ENCODE assay signal across 8 mouse cellular contexts in genomic region chr7:62348106-62348803, GRCm38 (mm10). TPM values are rescaled to one million over a fixed set of nuclear protein-coding genes. Genes with fewer than 3 reads are reported as not detected.
DNase-seq lines count a peak whose midpoint lies in the region; ATAC-seq lines count a peak whose summit lies in the region.

No protein-coding gene starts in this region.

- no peaks in the 10 kb centered on the region for H3K4me1 ChIP-seq in intestine, embryonic 14.5 days (replicated peaks; ENCODE audit: control insufficient read depth, insufficient read depth, low read length)

- no peaks in the 10 kb centered on the region for H3K9me3 ChIP-seq in intestine, embryonic 14.5 days (ENCODE audit: control insufficient read depth, low read length)

- ATAC-seq in intestine, embryonic 14.5 days (replicated peaks; ENCODE audit: low FRiP score, low TSS enrichment, low read depth): peak; percentile 93
- no peak for ATAC-seq in megakaryocyte-erythroid progenitor cell, adult 5-6 weeks (replicated peaks; ENCODE audit: low FRiP score, low TSS enrichment, poor library complexity, severe bottlenecking)

- H3K27ac ChIP-seq in intestine, embryonic 14.5 days (ENCODE audit: low read depth): no peak overlapping the region; the same call in 1 of the 2 replicates

- no peaks in the 10 kb centered on the region for H3K27me3 ChIP-seq in intestine, embryonic 14.5 days (replicated peaks; ENCODE audit: control insufficient read depth, insufficient read depth, low read length)

- 19% methylated on average over 42 of the region's 42 CpGs for WGBS in intestine, embryonic 14.5 days

- peak overlapping the region; percentile 56 for H3K4me2 ChIP-seq in intestine, embryonic 14.5 days (ENCODE audit: low read length)

- no peaks in the 10 kb centered on the region for H3K36me3 ChIP-seq in intestine, embryonic 14.5 days (ENCODE audit: control insufficient read depth, insufficient read depth, low read length)

- H3K9ac ChIP-seq in intestine, embryonic 14.5 days (ENCODE audit: low read length): peak overlapping the region; percentile 38

- peak; percentile 61 for DNase-seq in adrenal gland, adult 8-10 months
- peak; percentile 90 for DNase-seq in embryo, embryonic 11 days
- peak; percentile 75 for DNase-seq in gastrocnemius, postnatal 25 days
- peak; percentile 73 for DNase-seq in intestine, embryonic 14.5 days (ENCODE audit: low spot score)
- peak; percentile 20 to 72 for DNase-seq in left cerebral cortex, adult 9 months (ENCODE audit: low spot score in 2 of 2)
- DNase-seq in lung, postnatal 4 days: peak; percentile 81 to 84
- DNase-seq in right cerebral cortex, postnatal 36 days (ENCODE audit: low spot score in 2 of 2): peak; percentile 56 to 65

- peak overlapping the region; percentile 50 for H3K4me3 ChIP-seq in intestine, embryonic 14.5 days (ENCODE audit: low read depth, low read length)

RNA-seq across cellular contexts. Expression of gene Ndn, which starts 1.9 kb away (rescaled TPM):
- total RNA-seq in adrenal gland, adult 8-10 months (2022): 10 to 100 TPM; 77.2 to 92.4 (median 89.0) TPM
- 1 to 10 TPM; 6.6 to 9.2 TPM for total RNA-seq in gastrocnemius, postnatal 25 days (2021)
- polyA plus RNA-seq in intestine, embryonic 14.5 days (2014; fragmentation: Nextera tagmentation; extraction: Ambion mirVana): 76.1 and 82.9 TPM in 2 replicates
- 0.35 TPM in 1 of 2 replicates, not detected in the other for total RNA-seq in megakaryocyte-erythroid progenitor cell, adult 5-6 weeks (2014; fragmentation: Nextera tagmentation)
- not detected in 2 replicates for total RNA-seq in megakaryocyte-erythroid progenitor cell, adult 5-6 weeks (2017)

RNA-seq across cellular contexts. Expression of gene Magel2, which starts 28.6 kb away (rescaled TPM):
- 1 to 10 TPM; 1.7 to 2.0 (median 1.8) TPM for total RNA-seq in adrenal gland, adult 8-10 months (2022)
- not detected for total RNA-seq in gastrocnemius, postnatal 25 days (2021)
- polyA plus RNA-seq in intestine, embryonic 14.5 days (2014; fragmentation: Nextera tagmentation; extraction: Ambion mirVana): 0.83 and 1.1 TPM in 2 replicates
- total RNA-seq in megakaryocyte-erythroid progenitor cell, adult 5-6 weeks (2014; fragmentation: Nextera tagmentation): not detected in 2 replicates
- not detected in 2 replicates for total RNA-seq in megakaryocyte-erythroid progenitor cell, adult 5-6 weeks (2017)

Comparison
In these comparisons a context has a peak if more than half of its experiments do, and no peak if none do; other contexts are left out.
1. RNA of gene Ndn, which starts 1.9 kb away (total RNA-seq): 77.2 to 92.4 TPM in adrenal gland, adult 8-10 months; 6.6 to 9.2 TPM in gastrocnemius, postnatal 25 days and 0.35 TPM in megakaryocyte-erythroid progenitor cell, adult 5-6 weeks; every median in the first group is over 4 times any median in the second.
2. Peak in every context shown above with its lines, with median percentiles within 50 percentile points of each other: DNase-seq.